Mouse (Mus musculus): ENCODE measurements around the gene Fgfr2.
A peak's percentile ranks its signal among the peaks of the same experiment; 100 is the strongest.

The Fgfr2 gene

GRCm38 (mm10) chr7:132384736-132385455 is 738.3 kb downstream of the Fgfr2 start:
- DNase-seq, result no peak

GRCm38 (mm10) chr7:132380634-132381336 is 742.4 kb downstream of the Fgfr2 start:
- no peak for DNase-seq

GRCm38 (mm10) chr7:132377913-132378312 is 745.2 kb downstream of the Fgfr2 start:
- DNase-seq, result peak; percentile 28 to 37

- peak in 1 of 2 experiments; percentile 16 for DNase-seq
Observed at GRCm38 (mm10) chr7:132373594-132374378, 749.4 kb downstream of the Fgfr2 start.

- peak; percentile 20 to 37 for DNase-seq
Observed at GRCm38 (mm10) chr7:132372752-132373513, 750.2 kb downstream of the Fgfr2 start.

- DNase-seq, result peak in 1 of 2 experiments; percentile 7
Observed at GRCm38 (mm10) chr7:132371832-132372231, 751.3 kb downstream of the Fgfr2 start.

GRCm38 (mm10) chr7:132369784-132370183 is 753.4 kb downstream of the Fgfr2 start:
- DNase-seq, result no peak

- no peak for DNase-seq
Observed at GRCm38 (mm10) chr7:132368859-132369258, 754.3 kb downstream of the Fgfr2 start.

GRCm38 (mm10) chr7:132367344-132367743 is 755.8 kb downstream of the Fgfr2 start:
- DNase-seq, result no peak

- DNase-seq, result no peak
Observed at GRCm38 (mm10) chr7:132365703-132366384, 757.3 kb downstream of the Fgfr2 start.

- no peak for DNase-seq
Observed at GRCm38 (mm10) chr7:132365111-132365510, 758.0 kb downstream of the Fgfr2 start.

GRCm38 (mm10) chr7:132364506-132364905 is 758.6 kb downstream of the Fgfr2 start:
- no peak for DNase-seq

GRCm38 (mm10) chr7:132360336-132360735 is 762.8 kb downstream of the Fgfr2 start:
- DNase-seq, result no peak

- DNase-seq, result no peak
Observed at GRCm38 (mm10) chr7:132358709-132359108, 764.4 kb downstream of the Fgfr2 start.

GRCm38 (mm10) chr7:132358250-132358649 is 764.9 kb downstream of the Fgfr2 start:
- DNase-seq, result no peak

- no peak for DNase-seq
Observed at GRCm38 (mm10) chr7:132357841-132358237, 765.3 kb downstream of the Fgfr2 start.

GRCm38 (mm10) chr7:132356881-132357840 is 766.0 kb downstream of the Fgfr2 start:
- DNase-seq, result no peak

GRCm38 (mm10) chr7:132356185-132356584 is 767.0 kb downstream of the Fgfr2 start:
- DNase-seq, result no peak

- no peak for DNase-seq
Observed at GRCm38 (mm10) chr7:132355767-132356166, 767.4 kb downstream of the Fgfr2 start.

GRCm38 (mm10) chr7:132349075-132349572 is 774.0 kb downstream of the Fgfr2 start:
- DNase-seq, result no peak
